Mouse (Mus musculus) liver, postnatal 0 days (tissue): Measurements from ENCODE around the gene Ggn.

Source experiments
- CTCF ChIP-seq: sonication (generic); IDR thresholded peaks from 2 replicates; pipeline ENCODE4 v1.5.1; 2016; ENCODE audit warnings: antibody characterized with exemption, low read depth
- EP300 ChIP-seq: IDR thresholded peaks from 2 replicates; pipeline ENCODE4 v1.6.1; 2016; ENCODE audit warnings: antibody characterized with exemption, low read depth, mild to moderate bottlenecking

GRCm38 (mm10) chr7:29158264-29158663 is 11.7 kb upstream of the Ggn start:
- TF ChIP-seq CTCF (no peak), EP300 (no peak)
